Mouse (Mus musculus) adrenal gland, adult 18-20 months (tissue): Measurements from ENCODE around the gene Prox2. TPM values are rescaled to one million over a fixed set of nuclear protein-coding genes. Genes with fewer than 3 reads are reported as not detected.

Source experiments
- DNase-seq, 2 experiments: peaks; one replicate each; pipeline ENCODE4 v3.0.0; 2021 to 2022; ENCODE audit warnings: low spot score in 2 of 2
- total RNA-seq, 2 experiments: library from RNA; stranded (reverse); gene quantifications; 1 replicate in 1 of 2; 2 replicates in 1 of 2; pipeline ENCODE4 v1.2.3; 2021

The Prox2 gene
- total RNA-seq, 2 experiments from 2014 or later = 2.5 to 4.1 TPM

GRCm38 (mm10) chr12:85134043-85134794 is 23.7 kb upstream of the Prox2 start:
- no peak for DNase-seq

GRCm38 (mm10) chr12:85131361-85131760 is 20.8 kb upstream of the Prox2 start:
- DNase-seq = no peak

GRCm38 (mm10) chr12:85129426-85129978 is 18.9 kb upstream of the Prox2 start:
- no peak for DNase-seq

- no peak for DNase-seq
Measured at GRCm38 (mm10) chr12:85126986-85127603, 16.5 kb upstream of the Prox2 start.

GRCm38 (mm10) chr12:85124751-85125150 is 14.2 kb upstream of the Prox2 start:
- DNase-seq = no peak

GRCm38 (mm10) chr12:85123645-85124044 is 13.1 kb upstream of the Prox2 start:
- DNase-seq = no peak

GRCm38 (mm10) chr12:85123108-85123530 is 12.6 kb upstream of the Prox2 start:
- DNase-seq = no peak

GRCm38 (mm10) chr12:85121806-85122459 is 11.4 kb upstream of the Prox2 start:
- DNase-seq = no peak

- DNase-seq = no peak
Measured at GRCm38 (mm10) chr12:85115678-85116077, 5.1 kb upstream of the Prox2 start.

- DNase-seq = no peak
Measured at GRCm38 (mm10) chr12:85113917-85114316, 3.4 kb upstream of the Prox2 start.

- no peak for DNase-seq
Measured at GRCm38 (mm10) chr12:85113337-85113736, 2.8 kb upstream of the Prox2 start.

GRCm38 (mm10) chr12:85112550-85113251 is 2.1 kb upstream of the Prox2 start:
- no peak for DNase-seq

- no peak for DNase-seq
Measured at GRCm38 (mm10) chr12:85110011-85110697, 405 bp downstream of the Prox2 start.

GRCm38 (mm10) chr12:85109426-85109825 is 1.1 kb downstream of the Prox2 start:
- DNase-seq = no peak

- no peak for DNase-seq
Measured at GRCm38 (mm10) chr12:85108643-85109042, 1.9 kb downstream of the Prox2 start.

GRCm38 (mm10) chr12:85106292-85106691 is 4.3 kb downstream of the Prox2 start:
- DNase-seq = no peak

- DNase-seq = no peak
Measured at GRCm38 (mm10) chr12:85104789-85105188, 5.8 kb downstream of the Prox2 start.

- DNase-seq = no peak
Measured at GRCm38 (mm10) chr12:85103096-85103495, 7.5 kb downstream of the Prox2 start.

GRCm38 (mm10) chr12:85101521-85102106 is 8.9 kb downstream of the Prox2 start:
- no peak for DNase-seq

GRCm38 (mm10) chr12:85101001-85101400 is 9.6 kb downstream of the Prox2 start:
- DNase-seq = no peak
